Mouse (Mus musculus): Measurements from ENCODE around the gene Fam160a1.

The Fam160a1 gene

GRCm38 (mm10) chr3:85820839-85821548 lies 3.9 kb upstream of the Fam160a1 start:
- no peak for DNase-seq

- no peak for DNase-seq
Observed at GRCm38 (mm10) chr3:85819319-85819718, 2.2 kb upstream of the Fam160a1 start.

GRCm38 (mm10) chr3:85814241-85814640 lies 2.9 kb downstream of the Fam160a1 start:
- no peak for DNase-seq

GRCm38 (mm10) chr3:85813101-85814014 lies 3.7 kb downstream of the Fam160a1 start:
- DNase-seq: no peak

- DNase-seq: no peak
Observed at GRCm38 (mm10) chr3:85812010-85812409, 5.1 kb downstream of the Fam160a1 start.

- no peak for DNase-seq
Observed at GRCm38 (mm10) chr3:85793166-85793565, 23.9 kb downstream of the Fam160a1 start.

GRCm38 (mm10) chr3:85789748-85790147 lies 27.3 kb downstream of the Fam160a1 start:
- DNase-seq: peak; percentile 20 to 32

GRCm38 (mm10) chr3:85786501-85786900 lies 30.6 kb downstream of the Fam160a1 start:
- DNase-seq: no peak

GRCm38 (mm10) chr3:85780906-85781305 lies 36.2 kb downstream of the Fam160a1 start:
- no peak for DNase-seq

- DNase-seq: no peak
Observed at GRCm38 (mm10) chr3:85780332-85780731, 36.8 kb downstream of the Fam160a1 start.

- no peak for DNase-seq
Observed at GRCm38 (mm10) chr3:85777841-85778240, 39.2 kb downstream of the Fam160a1 start.

- no peak for DNase-seq
Observed at GRCm38 (mm10) chr3:85777356-85777755, 39.7 kb downstream of the Fam160a1 start.

GRCm38 (mm10) chr3:85776707-85777106 lies 40.4 kb downstream of the Fam160a1 start:
- no peak for DNase-seq

GRCm38 (mm10) chr3:85776126-85776525 lies 41.0 kb downstream of the Fam160a1 start:
- DNase-seq: no peak

- DNase-seq: no peak
Observed at GRCm38 (mm10) chr3:85773886-85774285, 43.2 kb downstream of the Fam160a1 start.

- DNase-seq: peak in 1 of 2 experiments; percentile 27
Observed at GRCm38 (mm10) chr3:85773425-85773824, 43.7 kb downstream of the Fam160a1 start.

GRCm38 (mm10) chr3:85764937-85765337 lies 52.2 kb downstream of the Fam160a1 start:
- no peak for DNase-seq

GRCm38 (mm10) chr3:85764008-85764834 lies 52.9 kb downstream of the Fam160a1 start:
- DNase-seq: no peak

- DNase-seq: no peak
Observed at GRCm38 (mm10) chr3:85757944-85758343, 59.1 kb downstream of the Fam160a1 start.

GRCm38 (mm10) chr3:85757435-85757834 lies 59.7 kb downstream of the Fam160a1 start:
- DNase-seq: no peak

- DNase-seq: no peak
Observed at GRCm38 (mm10) chr3:85749348-85749747, 67.7 kb downstream of the Fam160a1 start.

GRCm38 (mm10) chr3:85748863-85749262 lies 68.2 kb downstream of the Fam160a1 start:
- no peak for DNase-seq

GRCm38 (mm10) chr3:85746116-85746515 lies 71.0 kb downstream of the Fam160a1 start:
- DNase-seq: no peak

Data from cerebellum, postnatal 25 days (tissue).